Mouse (Mus musculus) ovary, adult 18-20 months (tissue): ENCODE results near the gene Duox1.

ENCODE experiments used
- DNase-seq: peaks from one replicate; pipeline ENCODE4 v3.0.0; 2022; ENCODE audit warnings: low spot score, mixed read lengths

The Duox1 gene

DNA sequence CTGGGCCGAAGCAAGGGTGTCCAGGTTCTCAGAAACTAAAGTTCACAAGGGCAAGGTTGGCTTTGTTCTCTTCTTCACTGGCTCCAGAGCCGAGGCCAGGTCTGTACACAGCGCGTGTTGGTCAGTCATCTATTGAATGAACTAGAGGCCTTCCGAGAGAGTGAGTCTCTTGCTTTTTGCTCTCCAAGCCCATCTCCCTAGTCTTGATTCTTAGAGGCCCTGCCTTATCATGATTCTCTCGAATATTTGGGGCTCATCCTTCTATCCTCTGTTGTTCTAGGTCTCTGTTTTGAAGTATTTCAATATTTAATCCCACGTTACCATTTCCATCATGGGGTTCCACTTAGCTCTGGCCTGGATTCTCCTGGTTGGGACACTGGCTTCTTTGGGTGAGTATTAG is at the start of gene Duox1:
TSS of gene Duox1 (plus strand) at position 301 of the 400 bp plus-strand sequence.
- no peak for DNase-seq

DNA sequence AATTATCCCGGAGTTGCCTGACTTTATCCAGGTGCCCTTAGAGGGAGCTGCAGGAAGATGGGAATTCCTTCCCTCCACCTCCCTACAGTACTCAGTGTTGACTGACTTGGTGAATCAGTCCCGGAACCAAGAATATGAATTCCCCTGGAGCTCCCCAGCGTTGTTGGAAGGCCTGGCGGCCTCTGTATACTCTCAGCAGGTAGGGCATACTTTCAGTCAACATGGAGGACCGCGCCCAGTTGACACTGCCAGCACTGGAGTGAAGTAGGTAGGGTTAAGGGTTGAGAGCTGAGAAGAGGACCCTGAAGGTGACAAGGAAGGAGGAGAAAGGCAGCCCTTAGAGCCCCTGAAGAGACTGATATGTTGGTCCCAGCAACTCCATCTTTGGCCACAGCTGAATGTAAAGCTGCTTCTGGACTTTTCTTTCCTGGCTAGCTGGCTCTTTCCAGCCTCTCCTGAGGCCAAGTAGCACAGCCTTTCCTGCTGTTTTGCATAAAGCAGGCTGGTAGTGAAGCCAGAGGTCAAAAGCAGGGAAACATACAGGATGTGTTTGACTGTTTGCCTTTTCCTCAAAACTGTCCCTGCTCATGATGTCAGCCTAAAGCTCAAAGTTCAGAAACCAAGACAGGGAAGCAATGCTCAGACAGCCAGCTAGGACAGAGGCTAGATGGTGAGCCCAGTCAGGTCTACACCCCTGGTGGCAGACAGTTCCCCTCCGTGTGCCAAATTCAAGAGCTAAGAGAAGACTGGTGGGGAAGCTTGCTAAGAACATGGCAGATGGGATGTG is 48.9 kb upstream of the Duox1 start:
- no peak for DNase-seq

DNA sequence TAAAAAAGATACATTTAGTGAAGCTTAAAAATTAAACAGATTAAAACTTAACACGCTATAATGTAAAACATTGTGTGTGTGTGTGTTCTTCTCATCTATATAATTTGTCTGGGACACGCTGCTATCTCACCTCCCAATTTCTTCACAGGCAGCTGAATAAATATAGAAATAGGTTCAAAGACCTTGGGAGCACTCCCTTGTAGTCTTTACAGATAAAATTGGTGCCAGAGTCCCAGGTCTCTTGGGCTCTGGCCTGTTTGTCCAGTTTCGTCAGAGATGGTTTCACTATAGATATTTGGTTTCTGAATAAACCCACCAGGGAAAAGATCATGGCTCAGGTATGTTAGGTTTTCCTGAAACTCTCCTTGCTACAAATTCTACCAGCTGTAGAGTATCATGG is 36.7 kb upstream of the Duox1 start:
- no peak for DNase-seq

GRCm38 (mm10) chr2:122284091-122284490 is 31.4 kb upstream of the Duox1 start:
- DNase-seq, result no peak

DNA sequence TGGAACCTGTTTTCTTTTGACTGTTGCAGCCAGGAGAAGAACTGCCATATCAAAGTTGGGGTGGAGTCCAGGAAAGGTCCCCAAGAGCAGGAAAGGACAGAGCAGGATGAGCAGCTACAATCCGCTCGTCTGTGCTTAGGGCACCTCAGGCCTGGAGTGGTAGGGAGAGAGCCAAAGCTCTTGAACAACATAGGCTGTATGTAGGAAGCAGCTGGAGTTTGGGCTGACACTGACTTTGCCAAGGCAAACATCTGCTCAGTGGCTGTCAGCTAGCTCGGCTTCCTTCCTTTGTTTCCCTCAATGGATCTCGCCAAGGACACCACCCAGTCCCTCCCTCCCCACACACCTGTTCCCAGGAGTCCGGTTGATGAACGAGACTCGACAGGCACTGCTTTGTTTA is 29.3 kb upstream of the Duox1 start:
- DNase-seq, result no peak

- DNase-seq, result no peak
Measured at GRCm38 (mm10) chr2:122294916-122295315, 20.6 kb upstream of the Duox1 start.

DNA sequence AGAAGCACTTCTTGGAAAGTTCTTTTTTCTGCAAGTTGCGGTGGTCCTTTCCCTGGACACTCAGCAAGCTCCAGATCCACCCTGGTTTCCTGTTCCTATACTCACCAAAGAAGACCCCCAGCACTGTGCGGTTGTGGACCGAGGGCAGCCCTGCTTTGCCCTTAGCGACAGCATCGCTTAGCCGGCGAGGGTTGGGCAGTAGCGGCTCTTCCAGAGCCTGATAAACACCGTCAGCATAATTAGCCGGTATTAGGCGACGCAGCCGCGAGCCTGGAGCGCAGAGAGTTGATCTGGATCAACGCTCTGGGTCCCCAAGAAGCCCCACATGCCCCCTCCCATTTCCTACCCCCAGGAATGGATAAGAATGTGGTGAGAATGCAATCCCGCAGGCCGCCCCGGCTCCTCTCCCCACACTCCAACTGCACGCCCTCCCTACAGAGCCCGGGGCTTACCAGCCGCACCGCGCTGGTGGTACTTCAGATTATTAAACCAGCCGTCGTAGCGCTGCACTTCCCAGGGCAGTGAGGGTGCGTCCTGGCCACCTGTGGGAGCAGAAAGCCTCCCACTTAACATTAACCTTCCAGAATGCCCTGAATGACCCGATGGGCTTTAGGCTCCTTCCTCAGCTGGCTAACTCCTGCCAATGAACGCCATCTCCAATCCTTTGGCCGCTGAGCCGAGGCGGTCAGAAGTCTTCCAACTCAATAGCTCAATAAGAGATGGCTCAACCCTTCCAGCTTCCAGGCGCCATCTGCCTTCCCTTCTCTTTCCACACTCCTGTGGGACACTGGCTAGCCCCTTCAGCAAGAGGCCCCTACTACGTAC is 18.0 kb upstream of the Duox1 start:
- no peak for DNase-seq

- no peak for DNase-seq
Measured at GRCm38 (mm10) chr2:122298096-122298499, 17.4 kb upstream of the Duox1 start, which contains the start of gene Duox2. Gene Duox2, minus strand, starts transcription at chr2:122298449.

DNA sequence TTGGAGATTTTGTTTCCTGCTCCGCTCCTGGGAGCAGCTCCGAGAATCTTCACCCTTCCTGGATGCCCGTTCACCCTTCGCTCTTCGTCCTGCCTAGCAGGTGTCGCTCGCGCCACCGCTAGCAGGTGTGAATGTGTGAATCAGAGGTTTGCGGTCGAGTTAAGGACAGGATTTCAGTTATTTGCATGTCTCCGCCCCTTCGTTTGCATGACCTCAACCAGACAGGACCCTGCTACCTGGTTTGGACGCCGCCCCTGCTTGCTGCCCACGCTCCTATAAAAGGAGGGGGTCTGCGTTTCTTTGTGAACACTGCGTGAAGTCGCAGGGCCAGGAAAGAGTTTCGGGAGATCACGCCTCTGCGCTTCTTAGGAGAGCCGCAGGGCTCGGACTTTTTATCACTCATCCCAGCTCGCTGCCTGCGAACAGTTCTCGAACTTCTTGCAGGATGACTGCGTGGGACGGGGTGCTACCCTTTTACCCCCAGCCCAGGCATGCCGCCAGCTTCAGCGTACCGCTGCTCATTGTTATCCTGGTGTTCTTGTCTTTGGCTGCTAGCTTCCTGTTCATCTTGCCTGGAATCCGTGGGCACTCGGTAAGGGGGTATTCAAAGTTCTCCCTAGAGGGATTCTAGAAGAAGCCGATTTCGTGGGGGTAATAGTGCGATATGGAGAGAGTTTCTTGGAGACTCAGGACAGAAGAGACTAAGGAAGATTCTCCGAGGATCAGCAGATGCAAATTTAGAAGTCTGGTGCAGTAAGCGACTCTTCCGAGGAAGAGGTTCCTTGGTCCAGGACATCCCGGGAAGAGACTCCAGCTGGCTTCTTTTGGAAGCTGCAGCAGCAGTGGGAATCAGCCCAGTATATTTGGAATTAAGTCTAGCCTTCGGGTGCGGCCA is 16.6 kb upstream of the Duox1 start, which contains the start of gene Duoxa2:
TSS of gene Duoxa2 (plus strand) at position 305 of the 895 bp plus-strand sequence.
- no peak for DNase-seq

DNA sequence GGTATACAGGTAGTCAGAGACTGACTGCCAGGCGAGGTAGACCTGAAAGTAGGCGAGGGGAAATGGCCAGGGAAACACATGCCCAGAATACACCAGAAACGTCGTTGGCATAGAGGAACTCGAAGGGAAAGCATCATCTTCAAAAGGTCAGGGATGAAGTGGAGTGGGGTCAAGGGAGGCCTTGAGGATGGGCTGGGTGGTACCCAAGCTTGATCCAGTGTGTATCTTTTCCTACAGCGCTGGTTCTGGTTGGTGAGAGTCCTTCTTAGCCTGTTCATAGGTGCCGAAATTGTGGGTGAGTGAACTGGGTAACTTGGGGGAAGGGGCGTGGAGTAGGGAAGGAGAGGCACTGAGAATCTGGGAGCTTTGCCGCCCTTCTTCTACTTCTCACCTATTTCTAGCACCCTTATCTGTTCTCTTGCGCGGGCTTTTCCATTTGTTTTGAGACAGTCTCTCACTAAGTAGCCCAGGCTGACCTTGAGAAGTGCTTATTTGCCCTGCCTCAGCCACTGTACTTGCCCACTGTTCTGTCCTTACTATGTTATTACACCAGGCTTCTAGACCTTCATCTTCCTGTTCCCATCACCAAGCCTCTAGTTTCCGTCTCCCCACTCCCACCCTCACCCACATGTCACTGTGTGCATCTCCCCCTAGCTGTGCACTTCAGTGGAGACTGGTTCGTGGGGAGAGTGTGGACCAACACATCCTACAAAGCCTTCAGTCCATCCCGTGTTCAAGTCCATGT is 15.4 kb upstream of the Duox1 start:
- DNase-seq, result no peak

GRCm38 (mm10) chr2:122300656-122301020 is 14.8 kb upstream of the Duox1 start:
- no peak for DNase-seq

DNA sequence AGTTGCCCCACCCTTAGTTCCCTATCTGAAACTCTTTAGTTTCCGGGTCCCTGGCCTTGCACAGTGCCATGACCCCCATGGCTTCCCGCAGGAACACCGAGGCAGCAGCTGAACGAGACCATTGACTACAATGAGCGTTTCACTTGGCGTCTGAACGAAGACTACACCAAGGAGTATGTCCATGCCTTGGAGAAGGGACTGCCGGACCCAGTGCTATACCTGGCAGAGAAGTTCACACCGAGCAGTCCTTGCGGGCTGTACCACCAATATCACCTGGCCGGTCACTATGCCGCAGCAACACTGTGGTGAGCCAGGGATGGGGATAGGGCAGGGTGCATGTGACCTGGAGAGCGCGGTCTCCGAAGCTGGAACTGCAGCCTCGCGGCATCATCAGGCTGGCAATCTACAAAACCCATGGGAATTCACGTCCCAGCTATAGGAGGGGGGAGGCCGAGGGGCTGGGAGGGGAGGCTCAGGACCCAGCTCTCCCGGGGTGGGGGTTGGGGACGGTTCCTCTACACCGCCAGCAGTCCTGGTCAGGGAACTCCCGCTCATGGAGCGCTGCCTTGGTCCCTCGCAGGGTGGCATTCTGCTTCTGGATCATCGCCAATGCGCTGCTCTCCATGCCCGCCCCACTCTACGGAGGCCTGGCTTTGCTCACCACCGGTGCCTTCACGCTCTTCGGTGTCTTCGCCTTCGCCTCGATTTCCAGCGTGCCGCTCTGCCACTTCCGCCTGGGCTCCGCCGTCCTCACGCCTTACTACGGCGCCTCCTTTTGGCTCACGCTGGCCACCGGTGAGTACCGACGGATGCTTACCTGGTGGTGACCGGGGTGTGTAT is 14.2 kb upstream of the Duox1 start:
- DNase-seq, result no peak

GRCm38 (mm10) chr2:122301921-122302573 is 13.4 kb upstream of the Duox1 start:
- DNase-seq, result no peak

DNA sequence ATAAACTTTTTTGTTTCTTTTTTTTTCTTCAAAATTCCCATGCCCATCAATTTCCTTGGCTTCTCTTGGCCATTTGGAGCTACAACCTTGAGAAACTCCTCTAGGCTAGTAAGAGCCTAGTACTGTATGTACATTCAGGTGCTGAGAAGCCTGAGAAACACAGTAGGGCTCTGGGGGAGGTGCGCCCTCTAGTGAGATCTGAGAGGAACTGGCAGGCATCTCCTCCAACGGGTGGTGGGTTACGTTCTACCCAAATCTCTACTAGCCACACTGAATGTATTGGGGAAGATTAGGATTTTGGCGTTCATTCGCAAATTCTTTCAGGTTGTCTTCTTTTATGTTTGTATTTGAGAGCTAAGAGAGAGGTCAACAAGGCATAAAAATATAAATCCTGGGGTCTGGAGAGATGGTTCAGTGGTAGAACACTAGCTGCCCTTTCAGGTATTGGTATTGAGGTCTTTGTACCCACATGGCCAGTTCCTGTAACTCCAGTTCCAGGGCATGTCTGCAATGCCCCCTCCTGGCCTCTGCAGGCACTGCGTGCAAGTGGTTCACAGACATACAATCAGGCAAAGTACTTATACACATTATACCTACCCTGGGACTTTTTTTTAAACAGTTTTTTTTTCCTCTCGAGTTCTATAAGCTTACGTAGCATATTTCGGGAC is 12.8 kb upstream of the Duox1 start:
- DNase-seq, result no peak

DNA sequence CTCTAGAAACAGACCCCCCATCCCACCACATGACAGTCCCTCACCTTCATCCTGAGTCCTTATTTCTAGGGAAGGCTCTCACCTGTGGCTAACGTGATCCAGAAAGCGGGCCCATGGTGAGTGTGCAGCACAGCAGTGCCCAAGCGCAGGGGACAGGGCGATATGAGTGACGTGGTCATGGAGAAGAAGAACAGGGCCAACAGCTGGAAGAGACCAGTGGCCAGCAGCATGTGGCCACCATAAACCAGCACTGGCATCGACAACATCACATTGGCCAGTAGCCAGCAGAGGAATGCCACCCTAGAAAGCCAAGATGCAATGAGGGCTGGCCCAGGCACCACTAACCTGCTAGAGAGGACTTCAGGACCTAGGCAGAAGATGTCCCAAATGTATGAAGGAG is 10.9 kb upstream of the Duox1 start:
- no peak for DNase-seq

- DNase-seq, result no peak
Measured at GRCm38 (mm10) chr2:122305097-122305892, 10.2 kb upstream of the Duox1 start.

DNA sequence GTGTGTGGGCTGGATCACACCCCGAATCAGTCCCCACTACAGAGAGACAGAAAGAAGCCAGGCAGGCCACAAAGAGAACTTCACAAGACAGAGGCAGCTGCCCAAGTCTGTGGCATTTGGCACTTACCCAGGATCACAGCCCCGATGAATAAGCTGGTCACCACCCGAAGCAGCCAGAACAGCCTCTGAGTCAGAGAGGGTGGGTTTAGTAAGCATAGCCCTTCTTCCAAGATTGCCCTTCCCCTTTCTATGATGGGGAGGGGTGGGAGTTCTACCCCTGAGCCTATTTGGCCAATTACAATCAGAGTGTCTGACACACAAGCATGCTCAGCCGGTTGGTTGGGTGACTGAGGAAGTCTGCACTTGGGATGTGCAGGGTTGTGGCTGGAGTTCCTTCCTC is 9.3 kb upstream of the Duox1 start:
- DNase-seq, result no peak

GRCm38 (mm10) chr2:122309647-122310046 is 5.8 kb upstream of the Duox1 start:
- DNase-seq, result no peak

- no peak for DNase-seq
Measured at GRCm38 (mm10) chr2:122311561-122311960, 3.9 kb upstream of the Duox1 start.
